Mouse (Mus musculus) retina, embryonic 14.5 days (tissue): ENCODE data around the gene St3gal4.

Experiments used
- DNase-seq: peaks from one replicate; pipeline ENCODE4 v3.0.0-alpha.2; 2015; ENCODE audit warnings: low spot score

St3gal4 gene

DNA sequence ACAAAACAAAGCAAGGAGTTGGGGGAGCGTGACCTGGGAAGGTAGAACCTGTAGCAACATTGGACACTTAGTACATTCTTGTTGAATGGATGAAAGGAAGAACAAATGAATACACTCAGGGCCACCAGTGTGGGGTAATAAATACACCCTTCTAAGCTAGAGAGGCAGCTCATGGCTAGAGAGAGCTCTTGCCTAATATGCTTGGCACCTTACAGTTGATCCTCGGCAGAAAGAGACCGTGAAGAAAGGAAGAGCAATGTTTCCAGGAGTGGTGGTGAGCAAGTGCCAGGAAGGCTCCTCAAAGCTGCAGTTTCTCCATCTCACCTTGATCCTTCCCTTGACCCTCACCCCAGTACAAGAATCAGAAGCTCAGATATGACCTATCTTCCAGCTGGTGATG lies 9.5 kb upstream of the St3gal4 start:
- no peak for DNase-seq

DNA sequence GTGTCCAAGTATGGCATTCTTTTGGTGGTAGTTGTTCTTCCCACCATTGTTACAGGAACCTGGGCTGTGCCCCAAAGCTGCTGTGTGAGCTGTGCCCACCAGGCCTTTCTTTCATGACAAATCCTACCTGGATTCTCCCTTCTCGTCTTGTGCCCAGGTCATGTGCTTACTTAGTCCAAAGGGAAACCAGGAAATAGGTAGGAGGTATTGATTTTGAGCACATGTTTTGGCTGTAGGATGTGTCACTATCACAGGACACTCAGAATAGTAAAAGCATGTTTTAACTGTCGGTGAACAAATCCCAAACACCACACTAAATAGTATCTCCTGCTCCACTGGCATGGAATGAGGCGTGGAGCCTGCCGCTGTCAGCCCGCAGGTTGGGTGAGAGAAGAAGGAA lies 8.5 kb upstream of the St3gal4 start:
- no peak for DNase-seq

DNA sequence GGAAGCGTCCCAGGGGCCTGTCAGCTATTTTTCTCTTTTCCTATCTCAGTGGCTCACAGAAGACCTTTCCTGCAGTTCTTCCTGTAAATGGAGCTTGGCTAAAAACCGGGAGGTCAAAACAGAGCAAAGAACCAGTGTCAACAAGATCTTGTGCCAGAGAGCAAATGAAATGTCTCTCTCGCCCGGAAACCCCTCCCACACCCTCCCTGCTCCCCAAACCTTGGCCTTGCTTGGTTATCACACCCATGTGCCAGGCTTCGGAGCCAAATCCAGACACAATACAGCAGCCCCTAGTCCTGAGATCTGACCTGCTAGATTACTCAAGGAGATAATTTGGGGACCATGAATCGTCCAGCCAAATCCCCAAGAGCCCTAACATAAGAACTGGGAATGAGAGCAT lies 8.1 kb upstream of the St3gal4 start:
- DNase-seq, result no peak

DNA sequence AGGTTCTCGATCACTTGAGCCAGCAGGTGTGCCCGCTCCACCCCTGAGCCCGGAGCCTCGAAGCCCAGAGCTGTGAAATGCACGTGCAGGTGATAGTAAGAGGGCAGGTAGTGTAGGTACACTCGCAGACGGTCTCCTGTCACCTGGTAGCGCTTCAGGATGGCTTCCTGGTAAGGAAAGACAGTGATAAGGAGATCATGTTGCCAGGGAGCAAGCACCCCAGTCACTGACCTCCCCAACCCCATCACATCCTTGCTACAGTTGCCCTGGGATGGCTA lies 5.5 kb upstream of the St3gal4 start:
- no peak for DNase-seq

DNA sequence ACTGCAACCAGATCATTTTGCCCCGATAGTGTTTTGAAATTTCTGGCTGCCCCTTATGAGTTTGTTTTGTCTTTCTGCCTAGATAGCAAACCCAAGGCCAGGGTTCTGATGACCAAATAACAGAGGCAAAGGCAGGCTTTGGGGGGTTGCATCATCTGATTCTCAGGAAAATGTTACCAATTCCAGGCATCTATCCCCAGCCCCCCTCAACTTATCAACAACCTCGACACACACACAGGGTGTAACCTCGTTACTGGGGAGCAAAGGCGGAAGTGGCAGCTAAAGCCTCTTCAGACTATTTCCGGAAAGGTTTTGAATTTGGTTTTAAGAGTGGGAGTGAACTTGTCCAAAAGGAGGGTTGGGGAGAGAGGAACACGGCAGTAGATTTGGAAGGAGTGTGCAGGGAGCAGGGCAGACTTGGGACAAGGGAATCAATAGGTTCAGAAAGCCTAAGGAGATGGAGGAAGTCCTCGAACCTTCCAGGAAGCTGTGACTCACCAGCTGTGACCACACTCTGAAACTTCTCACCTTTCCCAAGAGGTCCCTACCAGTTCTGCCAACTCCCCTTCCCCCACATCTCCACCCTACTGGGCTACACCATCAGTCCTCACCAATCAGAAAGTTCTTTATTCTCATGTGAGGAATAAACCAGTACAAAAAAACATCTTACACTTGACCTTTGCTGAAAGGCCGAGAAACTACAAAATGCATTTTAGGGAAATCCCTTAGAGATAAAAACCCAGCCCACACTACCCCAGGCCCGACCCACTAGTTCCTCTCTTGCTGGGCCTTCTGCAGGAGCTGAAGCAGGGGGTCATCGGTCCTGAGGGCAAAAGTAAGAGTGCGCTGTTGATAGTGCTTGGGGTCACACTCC lies 5.0 kb upstream of the St3gal4 start:
- no peak for DNase-seq

DNA sequence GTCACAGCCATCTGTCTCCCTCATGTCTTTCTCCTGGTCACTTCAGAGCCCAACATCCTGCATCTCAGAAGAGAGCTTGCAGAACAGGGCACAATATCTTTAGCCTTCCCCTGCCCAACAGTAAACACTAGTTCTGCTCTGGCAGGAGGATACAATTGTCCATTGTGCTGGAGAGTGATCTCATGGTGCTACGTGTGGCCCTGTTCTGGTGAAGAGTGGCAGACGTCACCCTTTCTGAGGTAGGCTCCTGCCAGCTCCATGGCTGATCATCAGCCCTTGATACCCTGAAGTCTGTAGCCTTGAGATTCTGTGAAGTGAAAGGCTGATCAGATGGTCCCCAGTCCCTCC lies 4.4 kb upstream of the St3gal4 start:
- no peak for DNase-seq

DNA sequence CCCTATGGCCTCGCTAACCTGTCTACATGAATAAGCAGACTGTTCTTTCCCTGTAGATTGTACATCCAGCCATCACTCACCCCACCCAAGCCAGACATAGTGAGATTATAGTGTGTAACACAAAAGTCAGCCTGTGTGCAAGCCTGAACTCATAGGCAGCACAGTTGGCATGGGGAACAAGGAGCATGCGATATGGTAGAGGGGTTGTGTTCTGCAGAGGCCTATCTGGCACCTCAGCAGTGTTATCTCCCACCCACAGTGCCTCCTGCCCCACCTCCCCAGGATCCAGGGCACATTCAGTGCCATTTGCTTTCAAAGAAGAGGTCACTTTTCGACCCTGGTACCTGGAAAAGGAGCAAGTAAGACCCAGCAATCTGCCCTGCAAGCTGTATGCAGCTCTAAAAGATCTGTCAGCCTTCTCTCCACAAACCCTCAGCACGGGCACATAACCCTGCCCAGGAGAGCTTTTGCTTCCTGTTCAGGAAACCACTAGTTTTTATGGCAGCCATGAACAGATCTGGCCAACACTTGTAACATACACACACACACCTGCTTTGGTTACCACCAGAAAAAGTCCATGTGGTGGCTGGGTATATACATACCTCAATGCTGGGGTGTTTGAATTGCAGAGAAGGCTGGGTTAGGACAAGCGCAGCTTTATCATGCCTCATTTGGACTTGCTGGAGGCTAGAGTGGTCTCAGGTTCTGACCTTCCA lies 3.6 kb upstream of the St3gal4 start:
- DNase-seq, result no peak

DNA sequence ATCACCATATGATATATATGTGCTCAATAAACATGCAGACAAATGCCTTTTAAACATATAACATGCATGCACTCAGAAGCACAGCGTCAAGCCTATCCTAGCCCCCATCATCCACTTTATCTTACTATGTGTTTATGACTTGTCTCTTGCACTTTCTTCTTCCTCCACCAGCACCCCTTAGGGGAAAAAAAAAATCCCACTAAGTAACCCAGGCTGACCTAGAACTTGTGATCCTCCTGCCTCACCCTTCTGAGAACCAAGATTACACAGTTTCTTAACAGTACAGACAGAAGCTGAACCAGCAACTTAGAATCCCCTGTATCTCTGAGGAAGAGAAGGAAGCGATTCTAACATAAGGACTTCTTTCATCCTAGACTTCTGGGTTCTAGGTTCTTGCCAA lies 505 bp downstream of the St3gal4 start:
- no peak for DNase-seq

DNA sequence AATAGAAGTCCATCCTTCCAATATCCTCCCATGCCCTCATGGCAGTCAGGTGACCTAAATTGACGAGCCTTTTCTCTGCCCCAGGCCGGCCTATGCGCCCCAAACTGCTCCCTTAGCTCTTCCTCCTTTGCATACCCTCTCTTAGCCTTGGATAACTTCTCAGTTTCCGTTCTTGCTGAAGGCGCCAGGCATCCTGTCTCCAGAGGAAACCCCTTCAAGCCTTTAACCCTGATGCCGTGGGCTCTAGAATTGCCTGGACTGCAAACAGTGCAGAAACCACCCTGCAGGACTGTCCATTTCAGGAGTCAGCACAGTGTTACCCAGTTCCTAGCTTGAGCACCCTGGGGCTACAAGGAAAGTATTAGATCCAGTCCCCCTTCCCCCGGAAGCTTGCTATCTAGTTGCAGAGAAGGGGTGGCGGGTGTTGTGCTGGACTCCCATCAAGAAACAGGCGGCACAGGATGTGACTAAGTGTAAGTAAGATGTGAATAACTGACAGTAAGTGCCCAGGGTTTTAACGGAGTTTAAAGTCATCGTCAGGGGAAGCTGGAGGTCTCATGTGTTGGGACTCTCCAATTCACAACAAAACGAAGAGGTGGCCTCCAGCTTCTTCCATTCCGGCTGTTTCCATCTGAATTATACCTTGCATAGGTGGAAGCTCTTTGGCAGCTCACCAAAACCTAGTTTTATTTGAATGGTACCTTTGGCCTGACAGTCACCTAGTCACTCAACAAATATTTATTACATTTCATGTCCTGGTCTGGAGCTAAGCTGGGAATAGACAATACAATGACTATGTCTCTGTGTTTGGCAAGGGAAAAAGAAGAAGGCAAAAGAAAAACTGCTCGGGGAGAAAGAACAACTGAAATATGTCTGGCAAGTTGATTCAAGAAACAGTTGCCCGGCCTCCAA lies 1.4 kb downstream of the St3gal4 start:
- DNase-seq, result no peak

DNA sequence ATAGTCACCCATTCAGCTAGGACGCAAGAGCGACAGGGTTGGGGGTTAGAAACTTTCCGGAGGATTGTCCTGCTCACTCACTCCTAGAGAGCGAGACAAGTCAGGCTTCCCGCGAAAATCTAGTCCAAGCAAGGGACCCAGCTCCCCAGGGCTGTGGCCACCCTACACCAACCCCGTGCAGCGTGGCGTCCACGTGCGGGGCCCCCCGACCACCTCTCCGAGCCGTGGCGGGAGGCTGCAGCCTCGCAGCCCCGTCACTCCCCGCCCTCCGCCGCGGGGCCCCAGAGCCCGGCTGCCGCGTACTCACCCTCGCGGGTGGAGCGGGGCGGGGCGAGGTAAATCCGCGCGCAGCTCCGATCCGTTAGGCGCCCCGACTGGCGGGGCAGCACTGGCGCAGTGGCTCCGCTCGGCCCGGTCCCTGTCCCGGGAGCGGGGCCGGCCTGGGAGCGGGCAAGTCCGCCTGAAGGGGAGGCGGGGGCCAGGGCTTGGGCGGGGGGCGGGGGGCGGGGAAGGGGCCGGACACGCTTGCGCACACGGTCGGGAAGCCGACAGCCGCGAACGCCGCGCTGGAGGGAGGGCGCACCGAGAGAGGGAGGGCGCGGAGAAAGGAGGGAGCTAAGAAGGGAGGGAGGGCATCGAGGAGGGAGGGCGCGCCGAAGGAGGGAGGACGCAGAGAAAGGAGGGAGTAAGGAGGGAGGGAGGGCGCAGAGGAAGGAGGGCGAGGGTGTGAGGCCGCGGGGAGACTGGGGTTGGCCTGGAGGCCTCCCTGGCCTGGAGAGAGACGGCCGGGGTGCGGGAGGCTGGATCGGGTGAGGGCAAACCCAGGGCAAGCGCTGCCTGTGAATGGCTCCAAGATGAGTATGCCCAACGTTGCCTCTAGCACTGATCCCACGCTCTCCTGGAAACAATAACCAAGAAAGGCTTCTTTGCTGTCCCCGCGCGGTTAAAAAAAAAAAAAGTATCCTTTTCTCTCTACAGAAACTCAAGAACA lies 2.4 kb downstream of the St3gal4 start:
- DNase-seq, result peak; percentile 78

DNA sequence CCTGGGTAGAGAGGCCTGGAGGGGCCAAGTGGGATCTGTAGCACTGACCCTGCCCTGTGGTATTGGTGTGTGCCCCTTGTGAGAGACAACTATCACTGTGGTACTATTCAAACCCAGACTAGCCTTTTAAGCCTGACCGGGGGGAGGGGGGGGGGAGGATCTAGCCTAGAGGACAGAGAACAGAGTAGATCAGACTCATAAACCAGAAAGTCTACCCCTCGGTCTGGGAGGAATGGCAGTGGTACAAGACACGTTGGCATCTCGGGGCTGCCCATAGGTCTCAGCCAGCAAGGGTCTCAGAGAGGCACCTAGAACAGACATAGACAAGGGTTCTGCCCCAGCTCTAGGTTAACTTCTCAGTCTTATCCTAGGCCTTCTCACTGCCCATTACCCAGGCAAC lies 3.3 kb downstream of the St3gal4 start:
- peak; percentile 20 for DNase-seq

DNA sequence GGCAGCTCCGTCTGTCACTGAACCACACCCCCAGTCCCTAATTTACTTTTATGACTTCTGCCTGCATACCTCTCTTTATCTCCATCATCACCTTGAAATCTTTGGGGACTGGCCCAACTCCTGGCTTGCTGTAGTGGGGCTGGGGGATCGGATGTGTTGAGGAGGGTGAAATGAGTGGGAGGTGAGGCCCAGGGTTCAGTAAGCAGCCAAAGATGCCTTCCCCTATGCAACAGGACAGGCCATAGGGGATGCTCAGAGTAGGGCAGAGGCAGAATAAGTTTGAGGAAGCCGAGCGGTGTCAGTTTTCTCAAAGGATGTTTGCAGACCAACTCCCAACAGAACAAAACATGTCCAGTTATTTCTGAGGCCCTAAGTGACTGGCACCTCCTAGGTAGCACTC lies 3.8 kb downstream of the St3gal4 start:
- DNase-seq, result no peak

DNA sequence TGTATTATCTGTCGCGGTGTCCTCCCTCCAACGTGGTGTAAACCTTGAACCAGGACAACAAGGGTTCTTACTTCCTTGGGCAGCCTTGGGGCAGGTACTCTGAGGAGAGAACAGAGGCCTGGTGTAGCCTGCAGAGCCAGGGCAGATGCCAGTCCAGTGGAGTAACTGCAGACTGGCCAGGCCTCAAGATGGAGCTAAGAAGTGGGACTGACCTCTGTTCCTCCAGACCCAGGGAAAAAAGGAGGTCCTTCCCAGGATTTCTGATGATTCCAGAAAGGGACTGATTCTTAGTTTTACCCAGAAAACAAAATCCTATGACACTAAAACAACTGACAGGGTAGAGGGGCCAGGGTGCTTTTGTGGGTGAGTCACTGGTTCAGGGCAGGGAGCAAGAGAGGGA lies 4.8 kb downstream of the St3gal4 start:
- DNase-seq, result no peak

DNA sequence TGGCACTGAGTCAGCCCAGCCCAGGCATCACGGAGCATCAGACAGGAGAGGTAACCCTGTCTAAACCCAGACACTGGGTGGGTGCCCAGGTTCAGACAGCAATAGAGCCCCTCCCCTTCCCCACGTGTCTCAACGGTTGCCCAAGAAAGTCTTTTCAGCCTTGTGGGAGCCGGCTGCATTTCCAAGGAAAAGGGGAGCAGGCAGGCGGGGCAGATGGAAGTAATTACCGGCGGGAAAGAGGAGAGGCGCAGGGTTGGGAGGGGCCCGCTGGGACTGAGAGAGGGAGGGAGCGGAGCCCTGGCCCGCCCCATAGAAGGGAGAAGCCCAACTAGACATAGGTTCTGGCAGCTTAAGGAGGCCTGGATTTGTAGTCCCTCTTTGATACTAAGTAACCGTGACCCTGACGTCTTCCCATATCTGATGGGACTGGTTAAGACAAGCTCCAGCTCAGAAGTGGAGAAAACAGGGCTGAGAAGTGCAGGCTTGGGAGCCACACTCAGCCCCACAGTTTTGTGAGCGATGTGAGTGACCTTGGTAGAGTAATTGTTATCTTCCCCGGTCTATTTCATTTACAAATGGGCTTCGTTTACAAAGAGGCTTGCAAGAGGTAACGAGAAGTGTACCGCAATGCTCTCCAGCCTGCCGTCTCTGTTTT lies 7.0 kb downstream of the St3gal4 start:
- peak; percentile 45 for DNase-seq

DNA sequence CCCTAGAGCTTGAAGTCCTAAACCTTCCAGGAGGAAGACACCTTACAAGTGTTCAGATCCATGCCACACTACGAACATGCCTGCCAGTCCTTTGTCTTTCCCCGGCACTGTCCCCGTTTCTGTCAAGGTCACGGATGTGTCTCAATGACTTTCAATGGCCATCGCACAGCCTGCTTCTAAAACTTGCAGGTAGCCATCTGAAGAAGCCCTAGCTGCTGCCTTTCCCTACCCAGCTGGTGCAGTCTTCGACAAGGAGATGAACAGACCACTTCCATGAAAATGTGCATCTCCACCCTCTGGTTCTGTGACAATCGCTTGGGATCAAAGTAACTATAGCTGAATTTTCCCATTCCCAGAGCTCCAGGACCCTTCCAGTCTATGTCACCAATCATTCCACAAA lies 7.6 kb downstream of the St3gal4 start:
- no peak for DNase-seq

DNA sequence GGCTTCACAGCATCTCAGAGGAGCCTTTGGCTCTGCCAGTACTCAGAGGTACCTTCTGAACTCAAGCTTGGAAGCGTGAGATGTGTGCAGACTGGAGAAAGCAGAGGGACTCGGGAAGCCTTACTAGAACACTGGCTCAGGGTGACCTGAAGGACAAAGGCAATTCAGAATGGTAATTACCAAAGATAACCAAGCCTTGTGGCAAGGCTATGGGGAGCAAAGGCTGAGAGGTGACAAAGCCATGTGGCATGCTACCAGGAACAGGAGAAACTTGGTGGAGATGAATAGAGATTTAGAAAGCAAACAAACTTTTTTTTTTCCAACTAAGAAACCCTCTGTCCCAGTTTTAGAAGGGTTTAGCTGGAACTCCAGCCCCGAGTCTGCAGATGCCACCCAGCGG lies 8.5 kb downstream of the St3gal4 start:
- no peak for DNase-seq

DNA sequence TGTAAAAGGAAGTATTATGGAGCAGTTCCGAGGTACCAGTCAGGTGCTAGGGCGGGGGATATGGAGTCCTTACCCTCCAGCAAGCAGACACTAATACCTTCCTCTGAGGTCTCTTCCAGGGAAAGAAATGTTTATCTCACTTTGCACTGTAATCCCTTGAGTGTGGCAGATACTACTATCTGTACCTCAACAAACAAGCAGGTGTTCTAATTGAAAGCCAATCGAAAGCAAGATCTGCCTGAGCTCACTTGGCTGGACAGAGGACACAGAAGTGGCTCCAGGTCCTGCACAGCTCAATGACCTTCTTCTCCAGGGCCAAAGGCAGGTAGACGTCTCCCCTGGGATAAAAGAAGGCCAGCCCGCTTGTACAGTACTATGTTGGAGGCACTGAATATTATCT lies 9.0 kb downstream of the St3gal4 start:
- no peak for DNase-seq

DNA sequence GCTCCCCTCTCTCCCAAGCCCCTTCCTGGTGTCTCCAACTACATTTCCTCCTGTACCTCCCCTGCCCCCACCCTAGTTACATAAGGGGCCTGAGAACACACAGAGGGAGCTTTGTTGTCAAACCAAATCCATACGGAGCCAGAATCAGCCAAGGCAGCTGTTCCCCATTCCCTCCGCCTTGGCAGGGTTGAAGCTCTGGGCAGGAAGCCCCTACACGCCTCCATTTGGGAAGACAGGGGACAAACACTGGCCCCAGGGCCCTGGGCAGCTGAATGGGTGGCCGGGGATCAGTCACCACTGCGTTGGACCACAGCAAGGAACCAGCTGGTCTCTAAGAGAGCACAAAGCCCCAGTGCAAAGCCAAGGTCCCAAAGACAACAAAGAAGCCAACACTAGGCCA lies 10.2 kb downstream of the St3gal4 start:
- no peak for DNase-seq

DNA sequence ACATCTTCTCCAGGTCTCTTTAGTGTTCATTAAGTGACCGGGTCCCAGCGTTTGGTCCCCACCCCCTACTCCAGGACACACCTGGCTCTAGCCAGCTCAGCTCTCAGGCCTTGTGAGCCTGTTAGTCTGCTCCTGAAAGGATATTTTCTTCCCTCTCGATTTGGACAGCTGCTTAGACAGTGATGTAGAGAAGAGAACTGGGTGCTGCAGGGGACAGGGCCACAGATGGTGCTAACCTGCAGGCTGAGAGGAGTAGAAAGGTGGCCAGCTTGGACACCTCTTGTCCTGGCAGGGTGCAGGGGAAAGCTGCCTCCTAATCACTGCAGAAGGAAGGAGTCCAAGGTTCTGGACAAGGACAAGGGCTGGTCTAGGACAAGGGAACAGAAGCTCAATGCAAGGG lies 11.0 kb downstream of the St3gal4 start:
- no peak for DNase-seq

DNA sequence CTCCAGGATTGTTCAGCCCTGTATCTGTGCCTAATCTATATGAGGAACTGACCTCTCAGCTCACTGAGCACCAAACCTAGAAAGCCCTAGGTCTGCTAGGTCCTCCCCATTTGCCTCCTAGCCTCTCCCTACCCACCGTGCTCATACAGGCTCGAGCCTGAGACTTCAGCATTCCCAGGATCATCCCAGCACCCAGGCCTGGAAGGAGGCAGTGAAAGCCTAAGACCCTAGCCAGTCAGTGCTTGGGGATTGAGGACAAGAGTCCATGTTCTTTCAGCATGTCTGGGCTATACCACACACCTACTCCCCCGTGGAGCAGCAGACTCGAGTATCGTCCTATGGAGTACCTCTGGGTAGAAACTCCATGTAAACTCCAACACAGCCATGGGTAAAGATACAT lies 11.7 kb downstream of the St3gal4 start:
- DNase-seq, result no peak
